Mouse (Mus musculus): ENCODE data around the gene Ankdd1a.

Gene Ankdd1a

DNA sequence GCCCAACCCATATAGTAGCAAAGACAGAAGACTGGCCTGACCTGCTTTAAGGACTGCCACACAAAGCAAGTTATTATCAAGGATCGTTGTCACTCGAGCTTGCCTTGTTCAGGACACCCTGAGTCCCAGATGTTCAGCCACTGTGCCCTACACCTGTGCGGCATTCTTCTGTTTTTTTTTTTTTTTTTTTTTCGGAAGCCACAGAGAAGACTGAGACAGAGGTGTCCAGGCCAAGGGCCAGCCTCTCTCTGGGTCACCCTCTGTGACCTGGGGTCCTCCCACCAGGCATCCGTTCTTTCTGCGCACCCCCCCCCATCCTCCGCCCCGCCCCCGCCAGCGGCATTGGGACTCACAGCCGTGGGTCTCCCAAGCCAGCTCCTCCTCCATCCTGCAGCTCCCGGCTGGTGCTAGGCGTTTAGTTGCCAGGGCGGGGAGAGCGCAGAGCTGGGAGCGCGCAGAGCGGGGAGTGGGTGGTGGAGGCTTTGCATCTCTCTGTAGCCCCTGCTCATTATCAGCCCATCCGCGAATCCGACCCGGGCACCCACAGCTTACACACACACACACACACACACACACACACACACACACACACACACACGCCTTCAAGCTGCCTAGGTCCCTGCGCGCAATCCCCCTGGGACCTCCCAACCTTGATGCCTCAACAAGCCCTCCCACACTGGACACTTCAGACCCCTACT is at the start of gene Ankdd1a:
TSS of gene Ankdd1a (minus strand) at position 387 of the 698 bp plus-strand sequence.
- DNase-seq = peak; percentile 69

DNA sequence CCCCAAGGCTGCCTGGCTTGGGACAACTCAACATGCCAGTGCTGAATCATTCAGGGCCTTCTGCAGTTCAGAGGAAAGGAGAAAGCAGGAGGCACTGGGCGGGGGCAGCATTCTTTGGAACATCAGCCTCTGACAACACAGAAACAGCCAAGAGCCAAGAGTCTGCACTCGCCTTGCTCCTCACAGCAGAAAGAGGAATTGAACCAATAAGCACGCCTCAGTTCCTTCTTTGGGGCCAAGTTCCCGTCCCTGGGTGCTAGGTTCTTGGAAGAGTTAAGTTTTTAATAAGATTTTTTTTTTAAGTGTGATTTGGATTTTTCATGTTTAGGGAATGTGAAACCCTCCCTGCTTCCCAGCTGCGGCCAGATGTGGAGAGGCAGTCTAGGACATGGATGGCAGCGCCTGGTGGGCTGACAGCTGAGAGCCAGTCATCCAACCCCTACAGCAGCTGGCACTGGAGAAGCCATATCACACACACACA is 49.5 kb upstream of the Ankdd1a start:
- no peak for DNase-seq

DNA sequence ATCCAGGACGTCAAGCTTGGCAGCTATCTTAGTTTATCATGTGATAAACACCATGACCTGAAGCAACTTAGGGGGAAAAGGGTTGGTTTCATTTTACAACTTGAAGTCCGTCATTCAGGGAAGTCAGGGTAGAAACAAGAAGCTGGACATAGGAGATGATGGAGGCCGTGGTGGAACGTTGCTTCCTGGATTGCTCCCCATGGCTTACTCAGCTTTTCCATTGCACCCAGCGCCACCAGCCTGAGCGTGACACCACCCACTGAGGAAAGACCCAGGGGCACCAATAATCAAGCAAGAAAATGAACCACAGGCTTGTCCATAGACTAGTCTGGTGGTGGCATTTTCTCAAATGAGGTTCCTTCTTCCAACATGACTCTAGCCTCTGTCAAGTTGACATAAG is 48.8 kb upstream of the Ankdd1a start:
- no peak for DNase-seq

DNA sequence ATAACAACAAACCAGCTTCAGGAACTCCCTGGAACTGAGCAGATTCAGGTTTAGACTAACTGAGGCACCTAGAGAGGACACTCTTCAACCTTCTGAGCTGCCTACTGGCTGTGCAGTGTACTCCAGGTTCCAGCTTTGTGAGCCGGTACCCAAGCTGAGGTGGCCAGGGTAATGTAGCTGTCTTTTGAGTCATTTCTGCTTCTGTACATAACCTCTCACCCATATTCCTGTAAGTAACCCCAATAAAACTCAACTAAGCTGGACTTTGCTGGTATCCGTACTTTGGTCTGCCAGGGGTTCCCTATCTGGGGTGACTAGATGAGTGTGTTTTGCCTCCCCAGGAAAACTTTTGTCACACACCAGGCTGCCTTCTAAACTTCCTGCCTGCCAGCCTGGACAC is 44.7 kb upstream of the Ankdd1a start:
- no peak for DNase-seq

DNA sequence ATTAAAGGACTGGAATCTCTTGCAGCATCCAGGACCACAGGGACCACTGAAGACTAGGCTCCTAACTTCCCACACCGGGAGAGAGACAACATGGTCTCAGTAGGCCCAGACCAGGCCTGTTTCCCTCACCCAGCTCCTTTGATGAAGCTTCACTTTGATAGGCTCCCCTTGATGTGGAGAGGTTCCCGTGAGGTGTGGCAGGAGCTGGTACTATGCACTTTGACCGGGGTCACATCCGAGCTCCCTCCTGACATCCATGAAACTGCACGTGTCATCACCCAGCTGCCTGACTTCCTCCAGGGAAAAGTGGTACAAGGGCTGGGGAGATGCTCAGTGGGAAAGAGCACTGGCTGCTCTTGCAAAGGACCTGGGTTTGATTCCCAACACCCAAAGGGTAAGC is 43.1 kb upstream of the Ankdd1a start:
- no peak for DNase-seq

DNA sequence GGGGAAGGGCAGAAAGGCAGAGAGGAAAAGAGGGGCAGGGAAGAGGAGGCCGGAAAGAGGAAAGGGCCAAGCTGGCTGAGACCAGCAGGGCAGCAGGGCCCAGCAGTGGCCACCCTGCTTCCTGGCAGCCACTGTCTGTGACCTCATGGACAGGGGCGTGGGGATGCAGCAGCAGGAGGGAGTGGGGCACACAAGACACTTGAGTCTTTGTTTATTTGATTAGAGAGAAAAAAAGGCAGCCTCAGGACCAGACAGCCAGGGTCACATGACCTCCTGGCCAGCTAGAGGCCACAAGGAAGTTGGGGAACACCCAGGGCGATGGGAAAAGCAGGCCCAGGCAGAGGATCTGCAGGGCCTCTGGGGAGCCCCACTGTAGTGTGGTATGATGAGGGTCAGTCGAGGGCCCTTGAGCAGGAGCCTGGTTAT is 42.1 kb upstream of the Ankdd1a start:
- no peak for DNase-seq

DNA sequence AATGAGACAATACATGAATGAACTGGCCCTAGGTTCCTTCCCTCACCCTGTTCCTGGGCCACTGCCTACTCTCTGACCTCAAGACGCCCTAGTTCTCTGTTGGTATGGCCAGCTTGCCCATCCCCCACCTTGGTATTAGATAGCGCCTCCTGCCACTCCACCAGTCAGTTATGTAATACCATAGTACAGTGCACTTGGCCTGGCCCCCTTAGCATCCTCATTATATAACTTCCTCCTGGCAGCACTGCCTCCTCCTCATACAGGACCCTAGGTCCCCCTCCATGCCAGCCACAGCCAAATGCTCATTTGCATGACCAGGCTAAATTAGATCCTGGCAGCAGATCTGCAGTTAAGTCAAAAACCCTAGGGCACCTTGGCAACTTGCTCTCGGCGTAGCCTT is 41.0 kb upstream of the Ankdd1a start:
- DNase-seq = no peak

DNA sequence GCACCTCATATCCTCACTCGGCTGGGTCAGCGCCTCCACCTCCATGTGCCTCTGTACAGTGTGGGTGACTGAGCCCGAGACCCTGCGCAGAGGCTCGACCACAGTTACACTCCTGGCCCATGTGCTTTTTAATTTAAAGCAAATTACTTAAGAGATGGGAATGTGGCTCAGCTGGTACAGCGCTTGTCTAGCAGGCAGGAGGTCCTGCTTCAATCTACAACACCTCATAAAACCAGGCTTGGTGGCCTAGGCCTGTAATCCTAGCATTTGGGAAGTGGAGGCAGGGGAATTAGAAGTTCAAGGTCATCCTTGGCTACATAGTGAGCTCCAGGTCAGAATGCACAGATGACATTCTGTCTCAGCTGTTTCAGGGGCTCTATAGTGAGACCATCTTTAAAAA is 38.8 kb upstream of the Ankdd1a start:
- DNase-seq = no peak

DNA sequence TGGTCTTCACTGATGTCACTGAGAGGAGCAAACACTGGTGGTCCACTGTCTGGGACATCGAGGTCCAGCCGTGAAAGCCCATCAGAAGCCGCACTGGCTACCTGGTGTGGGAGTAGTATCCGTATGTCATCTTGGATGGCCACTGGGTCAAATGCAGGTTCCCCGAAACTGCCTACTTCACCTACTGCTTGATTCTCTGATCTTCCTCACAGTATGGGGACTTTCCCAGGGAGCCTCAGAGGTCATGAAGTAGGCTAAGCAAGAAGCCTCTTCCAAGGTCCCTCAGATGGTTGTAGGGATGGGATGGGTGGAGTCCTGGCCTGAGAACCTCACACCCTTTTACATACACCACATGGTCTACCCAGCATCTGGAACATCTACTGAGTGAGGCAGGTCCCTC is 37.0 kb upstream of the Ankdd1a start:
- no peak for DNase-seq

DNA sequence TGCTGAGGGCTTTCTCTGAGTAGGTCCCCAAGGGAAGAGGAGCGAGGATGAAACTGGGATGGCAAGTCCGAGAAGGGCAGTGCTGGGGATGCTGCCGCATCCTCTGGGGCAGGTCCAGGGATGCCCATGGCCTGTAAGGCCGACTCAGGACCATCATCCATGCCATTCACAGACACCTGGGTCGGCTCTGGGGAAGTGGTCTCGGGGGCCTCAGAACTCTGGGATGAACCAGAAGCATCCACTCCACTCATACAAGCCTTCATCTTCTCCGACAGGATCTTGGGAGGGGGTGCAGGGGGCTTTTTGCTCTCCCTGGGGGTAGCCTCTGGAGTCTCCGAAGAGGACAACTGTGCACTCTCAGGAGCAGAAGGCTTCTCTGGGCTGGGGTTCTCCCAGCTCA is 36.4 kb upstream of the Ankdd1a start:
- no peak for DNase-seq

DNA sequence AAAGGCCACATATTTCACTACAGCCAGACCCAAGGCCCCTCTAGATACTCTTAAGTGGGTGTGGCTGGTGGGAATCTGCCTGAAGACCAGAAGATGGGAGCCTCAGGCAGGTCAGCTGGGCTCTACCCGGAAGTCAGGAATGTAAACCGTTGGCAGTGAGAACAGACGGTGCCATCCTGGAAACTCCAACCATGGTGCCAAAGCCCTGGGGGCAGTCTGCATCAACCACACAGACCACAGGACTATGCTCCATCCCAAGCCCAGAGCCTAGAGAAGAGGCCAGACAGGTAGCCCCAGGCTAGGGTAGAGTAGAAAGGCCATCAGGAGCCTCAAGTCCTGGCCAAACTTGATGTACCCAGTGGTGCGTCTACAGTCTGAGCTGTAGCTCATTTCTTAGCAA is 35.6 kb upstream of the Ankdd1a start:
- no peak for DNase-seq

DNA sequence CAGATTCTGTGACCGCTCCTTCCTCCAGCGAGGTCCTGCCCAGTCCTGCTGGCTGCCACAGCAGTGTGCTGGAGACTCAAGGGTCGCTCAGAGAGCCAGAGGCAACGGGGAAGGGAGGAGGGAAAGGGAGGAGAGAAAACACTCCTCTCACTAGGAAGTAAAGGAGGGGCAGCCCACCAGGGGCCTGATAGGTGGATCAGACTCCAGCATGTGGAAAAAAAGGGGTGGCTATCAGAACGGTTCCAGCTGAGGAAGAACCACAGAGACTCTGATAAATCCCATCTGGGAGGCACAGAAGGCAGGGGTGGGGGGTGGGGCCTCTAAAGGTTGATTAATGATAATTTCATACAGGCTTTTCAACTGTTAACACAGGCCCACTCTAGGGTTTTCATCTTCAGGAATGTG is 35.0 kb upstream of the Ankdd1a start:
- DNase-seq = no peak

DNA sequence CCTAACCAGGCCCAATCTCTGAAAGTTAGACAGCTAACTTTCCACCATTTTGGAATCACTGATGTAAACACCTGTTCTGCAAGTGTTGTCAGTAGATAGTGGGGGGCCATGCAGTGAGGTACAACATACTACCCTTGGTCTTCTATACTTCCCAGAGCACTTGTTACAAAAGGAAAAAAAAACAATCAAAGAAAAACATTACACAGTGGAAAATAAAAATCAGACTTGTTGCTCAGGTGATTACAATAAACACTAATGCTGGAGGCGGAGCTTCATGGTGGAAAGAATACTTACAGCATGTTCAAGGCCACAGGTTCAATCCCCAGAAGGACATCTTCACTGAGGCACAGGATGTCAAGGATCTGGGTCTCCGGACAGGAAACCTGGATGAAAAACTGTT is 32.7 kb upstream of the Ankdd1a start:
- DNase-seq = no peak

DNA sequence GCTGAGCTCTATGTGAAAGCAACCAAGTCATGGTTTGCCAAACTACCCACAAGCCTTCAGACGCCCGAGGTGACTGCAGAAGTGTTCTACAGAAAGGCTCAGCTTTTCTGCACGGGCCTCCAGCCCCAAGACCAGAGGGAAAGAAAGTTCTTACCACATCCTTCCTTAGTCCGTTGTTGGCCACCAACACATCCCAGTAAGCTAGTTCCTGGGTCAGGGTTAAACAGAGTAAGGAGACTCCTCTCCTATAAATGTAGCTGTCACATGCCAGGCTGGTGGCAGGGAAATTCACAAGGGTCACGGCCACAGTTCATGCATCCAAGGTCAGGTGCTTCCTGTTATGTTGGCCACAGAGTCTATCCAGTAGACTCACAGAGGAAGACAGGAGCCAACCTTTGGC is 32.1 kb upstream of the Ankdd1a start:
- no peak for DNase-seq

DNA sequence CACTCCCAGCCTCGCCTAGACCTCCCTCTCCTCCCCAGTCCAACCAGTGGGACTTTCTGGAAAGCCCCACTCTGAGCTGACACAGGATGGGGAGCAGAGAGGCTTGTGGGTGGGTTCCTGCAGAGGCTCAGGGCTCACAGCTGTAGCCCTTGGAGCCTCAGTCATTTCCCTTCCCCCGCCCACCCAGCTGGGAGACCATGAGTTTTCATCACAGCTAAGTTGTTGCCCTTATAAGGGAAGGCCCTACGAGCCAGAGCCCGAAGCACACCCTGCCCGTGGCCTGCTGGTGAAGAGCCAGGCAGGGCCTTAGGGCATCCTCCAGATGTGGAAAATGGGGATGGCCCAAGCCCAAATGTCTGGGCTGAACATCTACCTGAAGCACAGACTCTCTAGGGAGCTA is 31.0 kb upstream of the Ankdd1a start:
- DNase-seq = no peak

DNA sequence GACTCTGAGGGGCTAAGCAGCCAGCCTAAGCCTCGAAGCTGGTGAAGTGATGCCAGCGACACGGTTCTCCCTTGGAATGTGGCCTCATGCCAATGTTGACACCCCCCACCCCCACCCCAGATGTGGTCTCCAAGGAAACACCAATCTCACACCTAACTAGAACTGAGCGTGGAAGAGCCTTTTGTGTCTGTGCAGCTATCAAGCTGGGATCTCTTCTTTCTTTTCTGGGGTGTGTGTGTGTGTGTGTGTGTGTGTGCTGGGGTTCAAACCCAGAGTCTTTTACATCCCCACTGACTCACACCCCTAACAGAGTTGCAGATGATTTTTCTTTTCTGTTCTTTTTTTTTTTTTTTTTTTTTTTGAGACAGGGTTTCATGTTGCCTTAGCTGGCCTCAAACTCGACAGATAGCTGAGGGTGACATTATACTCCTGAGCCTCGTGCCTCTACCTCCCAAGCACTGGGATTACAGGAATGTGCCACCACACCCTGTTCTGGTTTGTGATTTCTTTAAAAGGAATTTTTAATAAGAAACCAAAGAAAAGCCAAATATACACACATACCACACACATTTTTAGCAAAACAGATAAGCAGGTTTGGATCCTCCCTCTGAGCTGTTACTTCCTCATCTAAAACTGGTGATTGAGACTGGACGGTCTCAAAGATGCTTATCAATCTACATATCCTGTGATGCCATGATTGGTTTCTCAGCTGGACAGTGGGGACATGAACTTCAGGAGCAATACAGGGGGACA is 30.3 kb upstream of the Ankdd1a start:
- no peak for DNase-seq

DNA sequence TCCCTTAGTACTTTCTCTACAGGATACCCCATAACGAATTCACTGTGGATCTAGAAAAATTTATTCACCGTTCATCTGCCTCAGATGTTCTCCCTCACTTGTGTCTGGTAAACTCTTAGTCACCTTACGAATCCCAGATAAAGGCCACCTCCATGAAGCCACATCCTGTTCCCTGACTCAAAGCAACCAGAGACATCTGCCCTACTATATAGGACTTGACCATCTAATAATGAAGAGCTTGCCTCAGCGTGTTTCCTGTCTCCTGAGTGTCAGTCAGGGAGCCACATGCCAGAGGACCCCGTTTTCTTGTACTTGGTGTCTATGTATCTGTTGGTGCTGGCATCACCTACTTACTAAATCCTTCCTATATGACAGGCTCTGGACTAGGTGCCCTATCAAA is 29.6 kb upstream of the Ankdd1a start:
- no peak for DNase-seq

DNA sequence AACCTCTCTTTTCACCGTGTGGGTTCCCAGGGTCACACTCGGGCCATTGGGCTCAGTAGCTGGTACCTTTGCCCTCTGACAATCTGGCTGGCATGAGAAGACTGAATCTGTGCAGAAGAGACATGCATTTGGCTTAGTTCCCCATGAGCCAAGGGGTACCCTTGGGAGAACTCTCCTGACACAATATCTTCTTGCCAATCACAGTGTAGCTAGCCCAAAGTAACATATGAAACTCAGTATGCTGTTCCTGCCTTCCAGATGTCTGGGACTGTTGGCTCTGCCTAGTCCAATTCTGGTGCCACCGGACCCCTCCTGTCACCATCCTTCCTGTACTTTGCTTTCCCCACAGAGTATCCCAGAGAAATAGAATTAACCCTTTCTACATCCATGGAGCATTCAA is 29.1 kb upstream of the Ankdd1a start:
- DNase-seq = no peak

DNA sequence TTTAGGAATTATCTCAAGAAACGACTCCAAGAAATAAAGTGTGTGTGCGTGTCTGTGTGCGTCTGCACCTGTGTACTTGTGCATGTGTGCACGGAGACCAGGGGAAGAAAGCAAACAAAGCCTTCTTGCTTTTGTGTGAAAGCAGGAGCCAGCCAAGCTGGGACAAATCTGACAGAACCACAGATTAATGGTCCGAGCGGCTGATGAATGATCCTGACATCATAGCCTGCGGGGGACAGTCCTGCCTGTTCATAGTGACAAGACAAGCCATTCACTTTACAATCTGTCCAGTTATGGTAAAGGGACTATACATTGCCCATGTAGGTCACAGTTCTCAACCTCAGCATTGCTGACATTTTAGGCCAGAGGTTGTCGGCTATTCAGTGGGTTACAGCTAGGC is 28.3 kb upstream of the Ankdd1a start:
- no peak for DNase-seq

DNA sequence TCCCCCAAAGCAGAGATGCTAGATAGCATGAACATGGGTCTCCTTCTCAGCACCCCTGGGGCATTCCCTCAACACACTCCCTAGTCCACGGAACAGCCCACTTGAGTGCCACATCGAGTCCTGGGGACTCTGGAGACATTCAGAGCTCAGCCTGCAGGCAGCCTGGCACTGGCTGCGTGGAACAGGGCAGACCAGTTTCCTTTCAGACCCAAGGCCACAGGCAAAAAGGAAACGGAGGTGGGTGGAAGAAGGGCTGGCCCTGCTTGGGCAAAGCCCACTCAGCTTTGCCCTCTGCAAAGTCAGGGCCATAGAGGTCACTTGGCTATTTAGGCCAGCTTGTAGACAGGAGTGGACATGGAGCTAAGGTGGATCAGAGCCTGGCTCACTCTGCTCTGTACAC is 27.9 kb upstream of the Ankdd1a start:
- no peak for DNase-seq

DNA sequence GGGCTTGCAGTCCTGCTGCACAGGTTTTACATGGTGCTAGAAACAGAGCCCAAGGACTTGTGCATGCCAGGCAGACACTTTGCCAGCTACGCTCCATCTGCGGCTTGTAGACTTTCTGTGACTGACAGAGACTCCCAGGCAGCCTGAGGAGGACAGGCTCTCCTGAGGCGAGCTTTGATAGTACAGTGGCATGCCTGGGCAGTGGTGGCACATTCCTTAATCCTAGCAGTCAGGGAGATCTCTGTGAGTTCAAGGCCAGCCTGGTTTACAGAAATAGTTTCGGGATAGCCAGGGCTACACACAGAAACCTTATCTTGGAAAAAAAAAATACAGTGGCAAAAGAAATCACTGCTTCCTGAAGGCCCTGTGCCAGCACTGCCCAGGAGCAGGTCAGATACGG is 27.1 kb upstream of the Ankdd1a start:
- no peak for DNase-seq

DNA sequence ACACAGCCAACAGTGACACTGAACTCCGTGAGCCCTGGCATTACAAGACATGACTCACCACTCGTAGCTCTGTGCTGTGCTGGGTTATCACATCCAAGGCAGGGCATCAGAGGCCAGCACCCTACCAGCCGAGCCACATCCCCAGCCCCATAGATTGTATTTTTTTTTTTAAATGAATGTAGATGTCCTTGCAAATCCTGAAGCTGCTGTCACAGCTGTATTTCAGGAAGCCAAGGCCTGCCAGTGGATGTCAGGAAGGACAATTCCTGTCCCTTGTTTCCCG is 26.4 kb upstream of the Ankdd1a start:
- DNase-seq = no peak

DNA sequence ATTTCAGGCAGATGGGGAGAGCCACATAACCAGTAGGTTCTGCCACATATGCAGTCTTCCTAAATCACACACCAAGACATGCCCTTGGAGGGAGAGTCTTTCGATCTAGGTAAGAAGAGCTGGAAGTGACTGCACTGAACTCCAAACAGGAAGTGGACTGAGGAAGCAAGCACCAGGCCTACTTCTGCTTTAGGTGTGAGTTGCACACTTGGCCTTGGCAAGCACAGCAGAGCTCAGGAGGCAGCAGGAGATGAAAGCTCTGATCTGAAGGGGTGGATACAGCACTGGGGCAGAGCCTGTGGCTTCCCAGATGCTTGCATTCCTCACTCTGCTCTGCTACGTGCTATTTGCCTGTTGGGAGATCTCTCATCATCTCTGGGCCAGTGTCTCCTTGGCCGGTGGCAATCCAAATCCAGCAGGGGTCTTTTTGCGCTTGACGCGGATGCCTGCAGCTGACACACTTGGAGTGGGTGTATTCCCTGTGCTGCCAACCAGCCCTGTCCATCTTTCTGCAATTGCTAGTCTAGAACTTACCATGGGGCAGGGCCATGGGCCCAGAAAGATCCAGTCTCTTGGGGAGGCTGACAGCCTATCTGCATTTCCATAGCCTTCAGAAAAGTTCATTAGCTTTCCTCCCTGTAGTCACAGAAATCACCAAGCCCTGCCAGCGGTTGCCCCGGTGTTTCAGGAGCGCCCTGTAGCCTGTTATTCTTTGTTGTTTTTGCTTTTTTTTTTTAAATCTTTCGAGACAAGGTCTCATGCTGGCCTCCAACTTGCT is 25.8 kb upstream of the Ankdd1a start:
- no peak for DNase-seq

DNA sequence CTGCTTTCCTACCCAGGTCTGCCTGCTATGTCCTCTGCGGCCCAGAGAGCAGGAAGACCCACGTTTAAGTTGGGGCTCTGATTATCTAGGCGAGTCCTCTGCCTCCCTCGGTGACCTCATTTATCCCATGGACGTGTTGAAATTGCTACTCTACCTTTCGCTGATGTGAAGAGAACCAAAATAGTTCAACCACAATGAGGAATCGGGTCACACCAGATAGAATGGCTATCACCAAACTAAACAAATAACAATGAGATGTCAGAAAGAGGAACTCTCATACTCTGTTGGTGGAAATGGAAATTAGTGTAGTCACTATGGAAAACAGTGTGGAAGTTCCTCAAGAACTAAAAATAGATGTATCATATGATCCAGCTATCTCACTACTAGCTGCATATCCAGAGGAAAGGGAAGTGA is 22.1 kb upstream of the Ankdd1a start:
- no peak for DNase-seq

All from right cerebral cortex, postnatal 4 days (tissue).